Comparison of ENCODE assay signal across 11 mouse cellular contexts in genomic region chr4:151960513-151960854, GRCm38 (mm10). TPM values are rescaled to one million over a fixed set of nuclear protein-coding genes. Genes with fewer than 3 reads are reported as not detected.
DNase-seq lines count a peak whose midpoint lies in the region; ATAC-seq and TF ChIP-seq lines count a peak whose summit lies in the region.
"Had no signal": no experiment of that assay in that cellular context is flagged by ENCODE, and none has a peak within 500 bp of the region (broad histone marks: within the 10 kb centered on the region; RNA-seq: fewer than 3 reads in every experiment).

No protein-coding gene starts in this region.

- no peaks in the 10 kb centered on the region for H3K27me3 ChIP-seq in heart, embryonic 13.5 days (replicated peaks)
- no peaks in the 10 kb centered on the region for H3K27me3 ChIP-seq in intestine, embryonic 14.5 days (replicated peaks; ENCODE audit: control insufficient read depth, insufficient read depth, low read length)
- H3K27me3 ChIP-seq: heart, embryonic 15.5 days had no signal

- intact Hi-C loops in left cerebral cortex, adult 2 months (cut with DNase I): no loop called here

- H3K4me1 ChIP-seq in heart, embryonic 13.5 days: peaks cover 27% of the 10 kb centered on the region
- H3K4me1 ChIP-seq in intestine, embryonic 14.5 days (replicated peaks; ENCODE audit: control insufficient read depth, insufficient read depth, low read length): no peaks in the 10 kb centered on the region
- H3K4me1 ChIP-seq: heart, embryonic 15.5 days had no signal

- peaks cover 88% of the 10 kb centered on the region for H3K36me3 ChIP-seq in heart, embryonic 13.5 days
- H3K36me3 ChIP-seq in intestine, embryonic 14.5 days (ENCODE audit: control insufficient read depth, insufficient read depth, low read length): peaks cover 79% of the 10 kb centered on the region

- no peak overlapping the region for H3K4me2 ChIP-seq in heart, embryonic 13.5 days
- no peak overlapping the region for H3K4me2 ChIP-seq in intestine, embryonic 14.5 days (ENCODE audit: low read length)
- H3K4me2 ChIP-seq: heart, embryonic 15.5 days had no signal

- ATAC-seq in heart, embryonic 13.5 days (ENCODE audit: extremely low read depth, insufficient number of reproducible peaks, low FRiP score, low TSS enrichment): no peak
- peak; percentile 57 for ATAC-seq in intestine, embryonic 14.5 days (replicated peaks; ENCODE audit: low FRiP score, low TSS enrichment, low read depth)
- peak; percentile 78 for ATAC-seq in megakaryocyte progenitor cell, adult 5-6 weeks (replicated peaks; ENCODE audit: poor library complexity)
- ATAC-seq: CD4-positive, CD25-positive, alpha-beta regulatory T cell, adult 4 months had no signal

- H3K27ac ChIP-seq in heart, embryonic 13.5 days (replicated peaks): peak overlapping the region; percentile 51
- no peak overlapping the region for H3K27ac ChIP-seq in intestine, embryonic 14.5 days (ENCODE audit: low read depth)
- H3K27ac ChIP-seq in left cerebral cortex, adult 2 months: no peak overlapping the region
- H3K27ac ChIP-seq: heart, embryonic 15.5 days had no signal

- no peak for DNase-seq in heart, postnatal 4 days
- DNase-seq in MN1 (ENCODE audit: low spot score): peak; percentile 60
- no peak for DNase-seq in intestine, embryonic 14.5 days (ENCODE audit: low spot score)
- no peak for DNase-seq in urinary bladder, adult 18-20 months (ENCODE audit: low spot score in 2 of 2)
- DNase-seq in cerebellum, postnatal 25 days: no peak
- no peak for DNase-seq in left cerebral cortex, adult 2 months (ENCODE audit: extremely low spot score in 1 of 2, low spot score in 2 of 2)
- DNase-seq: adrenal gland, adult 2 months had no signal

- H3K4me3 ChIP-seq in heart, embryonic 13.5 days: no peak overlapping the region
- no peak overlapping the region for H3K4me3 ChIP-seq in intestine, embryonic 14.5 days (ENCODE audit: low read depth, low read length)
- H3K4me3 ChIP-seq in left cerebral cortex, adult 2 months: no peak overlapping the region
- H3K4me3 ChIP-seq: heart, embryonic 15.5 days had no signal

- TF ChIP-seq CTCF in left cerebral cortex, adult 2 months (IDR thresholded peaks at IDR 0.05): no peak

- WGBS in heart, embryonic 13.5 days: 57% methylated on average over 3 of the region's 3 CpGs
- 66% methylated on average over 3 of the region's 3 CpGs for WGBS in intestine, embryonic 14.5 days

- H3K9me3 ChIP-seq in heart, embryonic 13.5 days: no peaks in the 10 kb centered on the region
- no peaks in the 10 kb centered on the region for H3K9me3 ChIP-seq in intestine, embryonic 14.5 days (ENCODE audit: control insufficient read depth, low read length)
- H3K9me3 ChIP-seq: heart, embryonic 15.5 days had no signal

- no peak overlapping the region for H3K9ac ChIP-seq in heart, embryonic 13.5 days
- no peak overlapping the region for H3K9ac ChIP-seq in intestine, embryonic 14.5 days (ENCODE audit: low read length)
- H3K9ac ChIP-seq: heart, embryonic 15.5 days had no signal

RNA-seq across cellular contexts. Expression of gene Dnajc11, which starts 27.0 kb away (rescaled TPM):
- polyA plus RNA-seq in heart, embryonic 13.5 days (2015; fragmentation: Nextera tagmentation; extraction: Ambion mirVana): 57.1 and 59.2 TPM in 2 replicates
- total RNA-seq in heart, postnatal 4 days (2021): 10 to 100 TPM; 96.2 to 99.0 TPM
- polyA plus RNA-seq in intestine, embryonic 14.5 days (2014; fragmentation: Nextera tagmentation; extraction: Ambion mirVana): 72.7 and 76.7 TPM in 2 replicates
- total RNA-seq in megakaryocyte progenitor cell, adult 5-6 weeks (2015): 35.5 and 45.2 TPM in 2 replicates
- 89.2 and 106 TPM in 2 replicates for total RNA-seq in megakaryocyte progenitor cell, adult 5-6 weeks (2017)
- total RNA-seq in left cerebral cortex, adult 2 months (2021): 10 to 100 TPM; 61.8 to 66.6 TPM

RNA-seq across cellular contexts. Expression of gene Thap3, which starts 28.3 kb away (rescaled TPM):
- 26.1 and 28.0 TPM in 2 replicates for polyA plus RNA-seq in heart, embryonic 13.5 days (2015; fragmentation: Nextera tagmentation; extraction: Ambion mirVana)
- total RNA-seq in heart, postnatal 4 days (2021): 10 to 100 TPM; 11.7 to 13.4 TPM
- polyA plus RNA-seq in intestine, embryonic 14.5 days (2014; fragmentation: Nextera tagmentation; extraction: Ambion mirVana): 29.8 and 34.0 TPM in 2 replicates
- 7.2 and 8.0 TPM in 2 replicates for total RNA-seq in megakaryocyte progenitor cell, adult 5-6 weeks (2015)
- total RNA-seq in megakaryocyte progenitor cell, adult 5-6 weeks (2017): 6.1 and 6.4 TPM in 2 replicates
- 10 to 100 TPM; 19.2 to 20.7 TPM for total RNA-seq in left cerebral cortex, adult 2 months (2021)

RNA-seq across cellular contexts. Expression of gene Phf13, which starts 35.6 kb away (rescaled TPM):
- polyA plus RNA-seq in heart, embryonic 13.5 days (2015; fragmentation: Nextera tagmentation; extraction: Ambion mirVana): 17.8 and 18.3 TPM in 2 replicates
- total RNA-seq in heart, postnatal 4 days (2021): 10 to 100 TPM; 14.8 to 15.3 TPM
- polyA plus RNA-seq in intestine, embryonic 14.5 days (2014; fragmentation: Nextera tagmentation; extraction: Ambion mirVana): 23.1 and 24.5 TPM in 2 replicates
- 2.8 and 4.6 TPM in 2 replicates for total RNA-seq in megakaryocyte progenitor cell, adult 5-6 weeks (2015)
- total RNA-seq in megakaryocyte progenitor cell, adult 5-6 weeks (2017): 1.0 and 2.7 TPM in 2 replicates
- total RNA-seq in left cerebral cortex, adult 2 months (2021): 10 to 100 TPM; 18.9 to 19.6 TPM

RNA-seq across cellular contexts. Expression of gene Klhl21, which starts 48.1 kb away (rescaled TPM):
- polyA plus RNA-seq in heart, embryonic 13.5 days (2015; fragmentation: Nextera tagmentation; extraction: Ambion mirVana): 23.2 and 25.9 TPM in 2 replicates
- total RNA-seq in heart, postnatal 4 days (2021): 10 to 100 TPM; 42.3 to 49.2 TPM
- 5.9 and 6.1 TPM in 2 replicates for polyA plus RNA-seq in intestine, embryonic 14.5 days (2014; fragmentation: Nextera tagmentation; extraction: Ambion mirVana)
- total RNA-seq in megakaryocyte progenitor cell, adult 5-6 weeks (2015): 3.4 and 3.6 TPM in 2 replicates
- total RNA-seq in megakaryocyte progenitor cell, adult 5-6 weeks (2017): 6.6 and 7.9 TPM in 2 replicates
- 10 to 100 TPM; 18.5 to 19.3 TPM for total RNA-seq in left cerebral cortex, adult 2 months (2021)
